Mouse (Mus musculus) ES-Bruce4 (cell line): ENCODE measurements around the gene Srp54a.

Source experiments
- CTCF ChIP-seq: IDR thresholded peaks from one replicate; pipeline ENCODE4 v1.8.1; 2011; ENCODE audit warnings: low read depth, low read length
- POLR2A ChIP-seq: IDR thresholded peaks from one replicate; pipeline ENCODE4 v1.8.1; 2011; ENCODE audit warnings: low read length; ENCODE audit not compliant: insufficient read depth

DNA sequence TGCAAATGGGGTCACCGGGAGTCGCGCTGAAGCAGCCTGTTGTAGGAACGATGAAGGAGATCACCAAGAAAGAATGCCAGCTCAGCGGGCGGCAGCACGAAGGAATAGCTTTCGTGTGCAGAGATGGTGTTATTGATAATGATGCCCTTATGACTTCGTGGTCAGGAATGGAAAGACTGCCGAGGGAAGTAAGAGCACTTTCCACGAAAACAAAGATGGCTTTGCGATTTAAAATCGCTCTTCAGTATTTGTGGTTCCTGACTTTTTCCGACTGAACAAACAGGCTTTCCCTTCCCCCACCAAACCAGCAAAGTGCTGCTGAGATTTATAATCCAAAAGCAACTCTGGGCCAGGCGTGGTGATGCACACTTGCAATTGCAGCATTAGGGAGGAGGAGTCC is 39.1 kb upstream of the Srp54a start:
- TF ChIP-seq CTCF (no peak), POLR2A (no peak)
